Mouse (Mus musculus) testis, postnatal 14 days (tissue): Measurements from ENCODE around the gene Gm43951.
A peak's percentile ranks its signal among the peaks of the same experiment; 100 is the strongest.

Experiments
- DNase-seq: peaks from one replicate; pipeline ENCODE4 v3.0.0; 2021; ENCODE audit warnings: low spot score

The Gm43951 gene

GRCm38 (mm10) chr11:72206341-72207203 lies at the start of gene Gm43951:
Gm43951 (minus strand) TSS chr11:72206840.
- no peak for DNase-seq

GRCm38 (mm10) chr11:72256441-72256840 lies 49.8 kb upstream of the Gm43951 start:
- DNase-seq = no peak

- no peak for DNase-seq
Measured at GRCm38 (mm10) chr11:72255629-72256028, 49.0 kb upstream of the Gm43951 start.

GRCm38 (mm10) chr11:72245196-72245753 lies 38.6 kb upstream of the Gm43951 start:
- DNase-seq = no peak

- DNase-seq = no peak
Measured at GRCm38 (mm10) chr11:72240062-72240860, 33.6 kb upstream of the Gm43951 start.

GRCm38 (mm10) chr11:72234013-72234412 lies 27.4 kb upstream of the Gm43951 start:
- no peak for DNase-seq

GRCm38 (mm10) chr11:72232991-72233390 lies 26.4 kb upstream of the Gm43951 start:
- DNase-seq = no peak

- no peak for DNase-seq
Measured at GRCm38 (mm10) chr11:72232068-72232467, 25.4 kb upstream of the Gm43951 start.

GRCm38 (mm10) chr11:72228513-72228912 lies 21.9 kb upstream of the Gm43951 start:
- no peak for DNase-seq

- DNase-seq = no peak
Measured at GRCm38 (mm10) chr11:72226901-72227300, 20.3 kb upstream of the Gm43951 start.

GRCm38 (mm10) chr11:72226020-72226791 lies 19.6 kb upstream of the Gm43951 start:
- DNase-seq = no peak

- no peak for DNase-seq
Measured at GRCm38 (mm10) chr11:72224865-72225264, 18.2 kb upstream of the Gm43951 start.

- no peak for DNase-seq
Measured at GRCm38 (mm10) chr11:72223414-72223813, 16.8 kb upstream of the Gm43951 start.

- peak; percentile 65 for DNase-seq
Measured at GRCm38 (mm10) chr11:72221278-72221677, 14.6 kb upstream of the Gm43951 start.

- no peak for DNase-seq
Measured at GRCm38 (mm10) chr11:72217116-72217515, 10.5 kb upstream of the Gm43951 start.

- DNase-seq = peak; percentile 79
Measured at GRCm38 (mm10) chr11:72215410-72215797, 8.8 kb upstream of the Gm43951 start, which contains the start of gene Med31. Med31 (minus strand) TSS chr11:72215592.

GRCm38 (mm10) chr11:72214591-72215409 lies 8.2 kb upstream of the Gm43951 start:
- DNase-seq = peak; percentile 95

- DNase-seq = no peak
Measured at GRCm38 (mm10) chr11:72207834-72208377, 1.3 kb upstream of the Gm43951 start.

- peak; percentile 91 for DNase-seq
Measured at GRCm38 (mm10) chr11:72207204-72207833, 679 bp upstream of the Gm43951 start, which contains the start of the genes 4933427D14Rik and Txndc17. 4933427D14Rik (minus strand) TSS chr11:72207459. Txndc17 (plus strand) TSS chr11:72207547.

- DNase-seq = no peak
Measured at GRCm38 (mm10) chr11:72205256-72205655, 1.4 kb downstream of the Gm43951 start.
